Mouse (Mus musculus) kidney, adult 18-20 months (tissue): ENCODE data around the gene Cass4.
A peak's percentile ranks its signal among the peaks of the same experiment; 100 is the strongest.

ENCODE experiments used
- DNase-seq: peaks from one replicate; pipeline ENCODE4 v3.0.0; 2021

Gene Cass4

DNA sequence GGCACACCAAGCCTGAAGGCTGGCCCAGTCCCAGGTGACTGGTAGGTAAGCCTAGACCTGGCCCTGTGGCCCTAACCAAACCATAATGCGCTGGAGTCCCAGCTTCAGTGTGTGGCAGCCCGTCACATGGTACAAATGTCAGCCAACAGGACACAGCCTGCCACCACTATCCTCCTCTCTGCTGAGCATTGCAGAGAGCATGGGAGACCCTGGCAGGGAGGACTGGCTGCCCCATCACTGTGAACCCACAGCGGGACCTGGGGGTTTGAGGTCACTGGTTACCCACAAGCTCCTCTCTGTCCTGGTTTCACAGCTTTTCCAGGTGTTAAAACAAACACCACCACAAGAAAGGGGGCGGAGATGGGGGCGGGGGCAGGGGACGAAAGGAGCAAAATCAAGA is 3.3 kb upstream of the Cass4 start:
- no peak for DNase-seq

DNA sequence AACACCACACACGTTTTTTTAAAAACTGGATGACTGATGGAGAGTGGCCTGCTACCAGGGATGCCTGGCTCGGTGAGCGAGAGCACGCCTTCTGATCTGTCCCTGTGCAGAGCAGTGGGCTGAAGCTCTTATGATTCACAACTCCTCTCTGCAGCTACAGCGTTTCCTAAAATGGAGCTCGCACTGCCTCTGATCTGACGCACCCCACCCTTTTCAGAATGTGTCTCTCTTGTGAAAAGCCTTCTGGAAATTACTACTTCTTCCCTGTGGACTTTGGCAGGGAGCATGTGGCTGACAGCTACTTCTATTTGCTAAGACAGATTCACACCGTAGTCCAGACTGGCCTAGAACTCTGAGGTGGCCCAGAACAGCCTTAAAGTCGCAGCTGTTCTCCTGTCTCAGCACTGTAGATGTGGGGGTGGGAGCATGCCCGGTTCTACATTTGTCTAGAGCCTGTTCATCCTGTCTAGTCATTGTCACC is 1.5 kb upstream of the Cass4 start:
- no peak for DNase-seq

DNA sequence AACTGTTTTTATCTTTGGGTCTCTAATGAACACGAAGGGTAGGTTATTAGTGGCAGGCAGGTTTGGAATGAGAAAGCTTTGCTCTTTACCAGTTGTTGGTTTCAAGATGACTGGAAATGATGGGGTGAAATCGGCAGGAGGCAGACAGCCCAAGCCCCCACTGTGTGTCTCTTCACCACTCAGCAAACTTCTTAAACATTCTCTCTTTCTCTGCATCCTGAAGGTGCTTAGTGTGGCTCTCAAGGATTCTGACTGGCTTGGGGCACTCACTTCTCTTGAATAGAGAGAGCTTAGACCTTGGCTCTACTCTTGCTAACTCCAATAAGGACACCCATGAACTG is 428 bp downstream of the Cass4 start:
- no peak for DNase-seq

- DNase-seq, result no peak
These were observed 1.1 kb downstream of the Cass4 start for GRCm38 (mm10) chr2:172394671-172395070.

- DNase-seq, result no peak
These were observed 2.4 kb downstream of the Cass4 start for GRCm38 (mm10) chr2:172395961-172396360.

- DNase-seq, result no peak
These were observed 6.3 kb downstream of the Cass4 start for GRCm38 (mm10) chr2:172399901-172400300.

DNA sequence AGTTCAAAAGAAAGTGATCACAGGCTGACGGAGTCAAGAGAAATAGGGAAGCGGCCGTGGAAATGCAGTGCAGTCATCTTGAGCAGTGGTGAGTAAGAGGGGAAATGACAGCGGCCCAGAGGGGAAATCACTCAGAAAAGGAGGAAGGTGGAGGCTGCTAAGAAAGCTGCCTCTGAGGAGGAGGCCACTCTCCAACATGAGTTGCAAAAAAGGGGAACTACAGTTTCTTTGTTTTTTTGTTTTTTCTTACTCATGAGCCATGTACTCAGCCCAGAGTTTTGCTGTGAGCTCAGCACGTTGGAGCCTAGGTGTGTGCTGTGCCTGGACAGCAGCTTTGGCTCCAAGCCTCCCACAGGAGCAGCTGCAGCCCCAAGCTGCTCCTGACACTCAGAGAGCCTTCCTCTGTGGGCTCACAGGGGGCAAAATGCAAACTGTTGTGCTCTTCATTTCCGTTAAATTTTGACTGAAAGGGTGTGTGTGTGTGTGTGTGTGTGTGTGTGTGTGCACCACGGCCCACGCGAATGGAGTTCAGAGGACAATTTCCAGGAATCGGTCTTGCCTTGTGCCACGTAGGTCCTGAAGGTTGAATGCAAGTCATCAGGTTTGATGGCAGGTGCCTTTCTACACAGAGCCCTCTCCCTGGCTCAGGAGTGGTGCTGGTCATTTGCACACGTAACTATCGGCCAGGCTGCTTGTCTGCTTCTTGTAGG is 7.7 kb downstream of the Cass4 start:
- no peak for DNase-seq

DNA sequence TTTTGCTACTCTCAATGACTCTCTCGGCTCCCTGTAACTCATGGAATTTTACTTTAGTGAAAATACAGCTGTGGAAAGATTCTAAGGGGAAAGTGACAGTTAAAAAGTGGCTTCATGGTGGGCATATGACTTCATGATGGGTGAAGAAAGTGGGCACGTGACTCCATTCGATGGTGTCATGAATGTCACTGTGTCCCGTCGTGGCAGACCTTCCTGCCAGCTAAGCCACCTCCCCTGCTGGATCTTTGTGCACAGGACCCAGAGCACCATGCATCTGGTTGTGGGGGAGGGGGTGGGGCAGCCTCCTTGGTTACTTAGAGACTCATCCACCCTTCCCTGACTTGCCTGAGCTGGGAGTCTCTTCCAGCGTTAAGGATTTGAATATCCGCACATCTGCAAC is 10.6 kb downstream of the Cass4 start:
- DNase-seq, result no peak

- no peak for DNase-seq
These were observed 11.4 kb downstream of the Cass4 start for GRCm38 (mm10) chr2:172405011-172405410.

DNA sequence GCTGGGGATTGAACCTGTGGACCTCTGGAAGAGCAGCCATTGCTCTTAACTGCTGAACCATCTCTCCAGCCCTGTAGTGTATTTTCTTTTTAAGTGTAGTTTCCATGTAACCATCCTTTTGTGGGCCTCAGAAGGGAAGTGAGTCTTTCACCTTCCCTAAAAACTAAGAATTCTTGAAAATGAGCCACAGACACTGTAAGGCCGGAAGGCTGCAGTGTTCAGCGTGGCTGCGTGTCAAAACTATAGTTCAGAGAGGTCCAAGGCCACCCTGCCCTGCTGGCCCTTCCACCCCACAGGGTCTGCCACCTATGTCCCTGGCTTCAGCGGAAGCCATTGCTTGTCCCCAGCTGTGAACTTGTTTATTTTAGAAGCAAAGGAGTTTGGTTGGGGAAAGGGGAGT is 12.6 kb downstream of the Cass4 start:
- DNase-seq, result no peak

DNA sequence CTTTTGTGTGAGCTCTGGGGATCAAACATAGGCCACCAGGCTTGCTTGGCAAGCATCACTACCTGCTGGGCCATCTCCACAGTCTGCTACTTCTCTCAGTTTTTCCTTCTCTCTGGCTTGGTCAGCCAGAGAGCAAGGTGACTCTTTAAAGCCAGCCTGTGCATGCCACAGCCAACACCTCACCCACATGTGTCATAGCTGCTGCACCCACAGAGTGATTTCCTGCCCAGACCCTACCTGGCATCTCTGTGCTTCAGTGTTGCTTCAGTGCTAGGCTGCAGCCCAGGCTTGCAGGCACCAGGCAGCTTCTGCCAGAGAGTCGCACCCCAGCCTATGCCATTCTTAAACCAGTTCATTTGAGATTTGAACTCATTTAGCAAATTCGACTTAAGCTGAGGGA is 13.9 kb downstream of the Cass4 start:
- no peak for DNase-seq

- DNase-seq, result no peak
These were observed 17.1 kb downstream of the Cass4 start for GRCm38 (mm10) chr2:172410686-172411085.

DNA sequence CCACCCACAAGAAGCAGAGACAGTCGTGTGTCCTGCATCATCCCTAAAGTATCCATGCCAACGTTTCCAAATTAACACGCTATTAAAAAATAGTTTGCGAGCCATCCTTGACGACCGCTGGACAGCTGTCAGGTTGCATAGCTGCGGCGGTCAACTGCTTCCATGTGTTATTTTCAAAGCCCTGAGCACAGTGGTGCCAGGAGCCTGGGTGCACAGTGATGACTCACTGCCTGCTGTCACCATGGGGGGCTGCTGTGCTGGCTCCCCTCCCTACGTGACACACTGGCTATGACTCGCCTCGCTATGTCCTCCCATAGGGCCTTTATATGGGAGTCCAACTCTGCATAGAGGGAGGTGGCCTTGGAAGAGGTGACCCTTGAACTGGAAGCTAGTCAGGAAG is 17.5 kb downstream of the Cass4 start:
- DNase-seq, result no peak

DNA sequence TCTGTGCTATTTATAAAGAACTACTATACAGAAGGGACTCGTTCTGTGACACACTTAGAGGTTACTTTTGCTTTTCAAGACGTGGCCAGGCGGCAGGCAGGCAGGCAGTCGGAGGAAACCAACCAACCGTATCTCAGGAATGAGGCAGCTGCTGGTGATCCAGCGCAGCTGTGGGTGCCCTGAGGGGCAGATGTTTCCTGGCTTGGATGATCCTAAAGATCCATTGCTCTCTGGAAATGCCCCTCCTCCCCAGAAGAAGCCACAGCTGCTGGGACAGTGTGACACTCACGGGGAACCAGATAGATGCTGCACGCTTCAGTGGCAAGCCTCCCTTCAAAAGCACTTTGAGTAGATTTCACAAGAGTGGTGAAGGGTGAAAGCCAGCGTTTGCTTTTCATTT is 18.9 kb downstream of the Cass4 start:
- peak; percentile 6 for DNase-seq

GRCm38 (mm10) chr2:172413273-172413672 is 19.7 kb downstream of the Cass4 start:
- no peak for DNase-seq

DNA sequence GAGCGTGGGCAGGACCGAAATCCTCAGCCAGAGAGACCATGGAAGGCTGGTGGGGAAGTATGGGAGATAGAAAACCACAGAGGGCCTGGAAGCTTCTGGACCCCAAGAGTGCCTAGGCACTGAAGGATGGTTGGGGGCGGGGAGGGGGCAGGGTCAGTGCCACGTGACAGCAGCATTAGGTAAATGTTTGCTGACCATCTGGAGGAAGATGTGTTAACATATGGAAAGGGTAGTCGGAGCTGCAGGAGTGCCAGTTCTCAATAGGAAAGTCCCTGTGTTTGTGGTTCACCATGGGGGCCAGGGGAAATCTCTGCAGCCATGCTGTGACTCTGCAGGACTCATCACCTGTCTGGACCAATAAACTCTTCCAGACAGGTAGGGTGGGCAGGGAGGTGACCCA is 20.3 kb downstream of the Cass4 start:
- no peak for DNase-seq

DNA sequence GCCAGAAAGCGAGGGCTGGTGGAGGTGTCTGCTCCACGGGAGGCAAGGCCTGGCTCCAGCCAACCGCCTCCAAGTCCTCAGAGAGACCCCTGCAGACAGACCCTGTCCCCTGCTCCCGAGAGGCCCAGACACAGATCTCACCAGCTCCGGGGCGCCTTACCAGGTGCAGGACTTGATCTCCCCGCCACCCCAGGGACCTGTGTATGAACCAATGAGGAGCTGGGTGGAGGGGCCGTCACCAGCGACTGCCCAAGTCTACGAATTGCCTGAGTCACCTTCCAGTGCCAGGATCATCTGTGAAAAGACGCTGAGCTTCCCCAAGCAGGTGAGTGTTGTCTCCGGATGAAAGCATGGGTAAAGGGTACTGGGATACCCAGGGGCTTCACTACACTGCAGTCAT is 22.6 kb downstream of the Cass4 start:
- no peak for DNase-seq

- no peak for DNase-seq
These were observed 23.3 kb downstream of the Cass4 start for GRCm38 (mm10) chr2:172416876-172417275.

DNA sequence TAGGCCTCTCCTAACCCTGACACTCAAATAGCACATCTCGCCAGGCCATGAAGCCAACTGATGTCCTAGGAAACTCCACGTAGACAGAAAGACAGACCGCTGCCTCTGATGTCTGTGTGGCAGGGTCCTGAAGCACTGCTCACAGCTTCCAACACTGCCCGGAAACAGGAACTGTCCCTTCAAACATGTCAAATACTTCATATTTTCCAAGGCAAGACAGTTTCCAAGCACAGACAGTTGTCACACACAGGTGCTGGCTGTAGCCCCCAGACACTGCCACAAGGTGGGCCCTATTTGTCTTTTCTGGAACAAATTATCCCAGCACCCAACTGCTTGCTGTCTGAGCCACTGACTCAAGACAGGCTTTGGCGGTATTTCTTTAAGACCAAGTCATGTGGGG is 24.6 kb downstream of the Cass4 start:
- no peak for DNase-seq

DNA sequence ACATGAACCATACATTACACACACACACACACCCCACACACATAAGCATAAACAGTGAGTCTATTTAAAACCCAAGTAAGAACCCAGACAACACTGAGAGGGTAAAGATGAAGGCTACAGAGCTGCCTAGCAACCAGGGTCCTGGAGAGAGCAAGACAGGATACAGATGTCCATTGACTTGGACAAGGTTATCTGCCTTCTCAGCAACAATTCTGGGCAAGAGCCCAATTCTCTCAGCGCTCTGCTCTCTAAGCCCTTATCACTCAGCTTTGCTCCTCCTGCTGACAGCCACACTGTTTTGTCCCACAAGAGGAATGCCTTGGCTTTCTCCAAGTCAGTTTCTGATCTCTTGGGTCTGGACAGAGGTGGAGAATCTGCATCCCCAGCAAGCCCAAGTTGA is 37.0 kb downstream of the Cass4 start:
- DNase-seq, result no peak

GRCm38 (mm10) chr2:172433746-172434145 is 40.2 kb downstream of the Cass4 start:
- no peak for DNase-seq

GRCm38 (mm10) chr2:172437371-172437952 is 43.9 kb downstream of the Cass4 start:
- no peak for DNase-seq

DNA sequence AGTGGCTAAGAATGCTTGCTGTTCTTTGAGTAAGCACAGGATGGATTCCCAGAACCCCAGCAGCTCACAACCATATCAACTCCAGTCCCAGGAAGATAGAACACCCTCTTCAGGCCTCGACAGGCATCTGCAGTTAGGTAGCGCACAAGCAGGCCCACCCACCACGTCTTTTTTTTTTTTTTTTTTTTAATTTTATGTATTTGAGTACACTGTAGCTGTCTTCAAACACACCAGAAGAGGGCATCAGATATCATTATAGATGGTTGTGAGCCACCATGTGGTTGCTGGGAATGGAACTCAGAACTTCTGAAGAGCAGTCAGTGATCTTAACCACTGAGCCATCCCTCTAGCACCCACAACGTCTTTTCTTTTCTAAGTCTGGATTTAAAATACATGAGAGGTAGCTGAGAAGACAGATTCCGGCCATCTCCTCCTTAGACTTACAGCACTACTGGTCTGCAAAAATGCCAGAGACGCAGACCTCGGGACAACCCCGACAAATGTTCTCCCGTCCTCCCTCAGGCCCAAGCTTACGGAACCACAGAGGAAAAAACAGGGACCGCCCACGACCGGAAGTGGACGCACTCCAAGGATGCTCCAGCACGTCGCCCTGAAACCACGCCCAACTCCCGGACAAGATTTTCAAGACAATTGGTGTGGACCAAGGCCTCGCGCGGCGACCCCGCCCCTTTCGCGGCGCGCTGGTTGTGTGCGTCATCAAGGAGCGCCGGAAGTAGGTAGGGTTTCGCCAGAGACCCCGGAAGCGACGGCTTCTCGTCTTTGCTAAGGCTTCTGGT is 46.4 kb downstream of the Cass4 start, which contains the start of gene Rtf2:
Rtf2 (plus strand) TSS at position 714 of the 797 bp plus-strand sequence.
- DNase-seq, result peak; percentile 100

DNA sequence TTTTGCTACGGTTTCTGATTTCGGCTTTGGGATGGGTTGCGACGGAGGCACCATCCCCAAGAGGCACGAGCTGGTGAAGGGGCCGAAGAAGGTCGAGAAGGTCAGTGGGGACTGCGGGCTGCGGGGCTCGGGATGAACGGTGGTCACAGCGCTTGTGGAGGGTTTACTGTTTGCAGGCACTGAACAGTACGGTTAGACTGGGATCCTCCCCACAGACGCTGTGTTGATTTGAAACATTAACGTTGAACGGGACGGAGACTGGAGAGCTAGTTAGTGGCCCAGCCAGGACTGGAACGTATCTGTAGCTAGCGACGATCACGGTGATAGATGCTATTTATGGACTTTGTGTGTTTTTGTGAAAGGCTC is 47.0 kb downstream of the Cass4 start:
- DNase-seq, result no peak
